Mouse (Mus musculus) E14TG2a.4 (cell line): ENCODE data around the gene Zfhx3.

Experiments used
- CTCF ChIP-seq: conservative IDR thresholded peaks from 2 replicates; pipeline ENCODE4 v1.5.1; 2014; ENCODE audit warnings: low read length
- POU5F1 ChIP-seq: IDR thresholded peaks from 2 replicates; pipeline ENCODE4 v1.6.1; 2014; ENCODE audit warnings: low read length, borderline replicate concordance

DNA sequence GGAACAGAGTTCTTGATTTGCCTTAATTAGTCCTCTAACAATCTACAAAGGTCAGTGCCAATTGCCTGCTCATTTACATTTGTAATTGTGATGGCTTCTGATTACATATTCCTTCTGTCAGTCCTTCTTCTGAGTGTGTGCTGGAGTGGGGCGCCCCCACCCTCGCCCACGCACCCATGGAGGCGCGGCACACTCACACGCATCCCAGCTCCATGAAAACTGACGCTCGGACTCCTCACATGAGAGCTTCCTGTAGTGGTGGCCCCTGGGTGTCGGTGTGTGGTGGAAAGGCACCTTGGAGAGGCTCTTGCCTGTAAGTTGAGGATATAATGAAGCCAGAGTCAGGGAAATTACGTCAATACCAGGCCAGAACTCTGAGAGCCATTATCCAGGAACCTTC, 921.0 kb downstream of the Zfhx3 start:
- no peak for TF ChIP-seq CTCF
- TF ChIP-seq POU5F1: no peak
